ENCODE assay signal across 8 mouse cellular contexts in genomic region chr11:97840539-97840954, GRCm38 (mm10). TPM values are rescaled to one million over a fixed set of nuclear protein-coding genes. Genes with fewer than 3 reads are reported as not detected.
DNase-seq lines count a peak whose midpoint lies in the region; ATAC-seq and TF ChIP-seq lines count a peak whose summit lies in the region.

Gene B230217C12Rik, plus strand, starts transcription at chr11:97840780.

- DNase-seq in right cerebral cortex, postnatal 10 days (ENCODE audit: low spot score in 2 of 2) = peak; percentile 60
- no peak for DNase-seq in right cerebral cortex, postnatal 25 days
- DNase-seq in cerebellum, adult 11-12 months = peak; percentile 72
- peak; percentile 56 for DNase-seq in limb, embryonic 10.5 days (ENCODE audit: low spot score)
- peak; percentile 81 for DNase-seq in midbrain, postnatal 0 days (ENCODE audit: low spot score)
- DNase-seq in urinary bladder, postnatal 25 days (ENCODE audit: low spot score) = no peak
- DNase-seq in spleen, postnatal 4 days (ENCODE audit: low spot score in 2 of 2) = no peak

- H3K4me1 ChIP-seq in limb, embryonic 10.5 days = peaks cover 30% of the 10 kb centered on the region
- H3K4me1 ChIP-seq in midbrain, postnatal 0 days (ENCODE audit: insufficient read depth, low read length) = peaks cover 3% of the 10 kb centered on the region; the same call in 1 of the 2 replicates

- no peaks in the 10 kb centered on the region for H3K9me3 ChIP-seq in limb, embryonic 10.5 days (replicated peaks)
- H3K9me3 ChIP-seq in midbrain, postnatal 0 days (ENCODE audit: low read length) = no peaks in the 10 kb centered on the region

- peak within 1 kb of the TSS; percentile 67 for H3K4me3 ChIP-seq in limb, embryonic 10.5 days
- peak within 1 kb of the TSS; percentile 54 for H3K4me3 ChIP-seq in midbrain, postnatal 0 days (ENCODE audit: low read depth, low read length)

- peak within 1 kb of the TSS; percentile 94 for H3K27ac ChIP-seq in limb, embryonic 10.5 days
- H3K27ac ChIP-seq in midbrain, postnatal 0 days (ENCODE audit: low read depth, low read length) = peak within 1 kb of the TSS; percentile 95

- peaks cover 38% of the 10 kb centered on the region for H3K36me3 ChIP-seq in limb, embryonic 10.5 days
- H3K36me3 ChIP-seq in midbrain, postnatal 0 days (ENCODE audit: insufficient read depth, low read length) = peaks cover 15% of the 10 kb centered on the region

- H3K27me3 ChIP-seq in limb, embryonic 10.5 days (ENCODE audit: low read depth, poor library complexity, severe bottlenecking) = no peaks in the 10 kb centered on the region
- no peaks in the 10 kb centered on the region for H3K27me3 ChIP-seq in midbrain, postnatal 0 days (ENCODE audit: insufficient read depth, low read length)

- 2% methylated on average over 6 of the region's 6 CpGs for WGBS in limb, embryonic 10.5 days
- 0% methylated on average over 6 of the region's 6 CpGs for whole genome bisulfite sequencing in midbrain, postnatal 0 days

- 0 out of 2 replicates have a peak, but pooled peaks have one; percentile 33 for ATAC-seq in granulocyte monocyte progenitor cell, adult 5-6 weeks (replicated peaks; ENCODE audit: poor library complexity, severe bottlenecking)
- peak; percentile 69 for ATAC-seq in midbrain, postnatal 0 days (ENCODE audit: low FRiP score)

- peak within 1 kb of the TSS; percentile 61 for H3K4me2 ChIP-seq in midbrain, postnatal 0 days (ENCODE audit: low read depth, low read length, poor library complexity, severe bottlenecking)

- TF ChIP-seq CTCF in midbrain, postnatal 0 days (IDR thresholded peaks at IDR 0.05) = peak; percentile 68

- H3K9ac ChIP-seq in midbrain, postnatal 0 days (replicated peaks; ENCODE audit: low read length, poor library complexity, severe bottlenecking) = peak within 1 kb of the TSS; percentile 86

RNA-seq across cellular contexts. Expression of gene B230217C12Rik, which starts in this region (rescaled TPM):
- 3.8 TPM in 1 of 2 replicates, not detected in the other for total RNA-seq in granulocyte monocyte progenitor cell, adult 5-6 weeks (2014; fragmentation: Nextera tagmentation)
- 1.3 TPM in 1 of 2 replicates, not detected in the other for total RNA-seq in granulocyte monocyte progenitor cell, adult 5-6 weeks (2017)
- polyA plus RNA-seq in limb, embryonic 10.5 days (2016; fragmentation: Nextera tagmentation; extraction: Ambion mirVana) = 10.9 and 14.0 TPM in 2 replicates
- total RNA-seq in midbrain, postnatal 0 days (2014; rRNA removed) = 37.7 and 43.6 TPM in 2 replicates
- polyA plus RNA-seq in midbrain, postnatal 0 days (2015; fragmentation: Nextera tagmentation; extraction: Ambion mirVana) = 38.2 and 41.8 TPM in 2 replicates

Comparison
In these comparisons a context has a peak if more than half of its experiments do, and no peak if none do; other contexts are left out.
1. DNase-seq: peak in right cerebral cortex, postnatal 10 days (2 of 2), cerebellum, adult 11-12 months (single experiment), limb, embryonic 10.5 days (single experiment) and midbrain, postnatal 0 days (single experiment); none in right cerebral cortex, postnatal 25 days (single experiment), urinary bladder, postnatal 25 days (single experiment) and spleen, postnatal 4 days (0 of 2).